Mouse (Mus musculus) frontal cortex, postnatal 10 days (tissue): ENCODE results near the gene Mogs.
"Not testable (repeated sequence)": the region's sequence is repeated elsewhere in the genome, so short reads cannot be mapped to it uniquely, and the experiment has no call there.

Experiments
- DNase-seq, 2 experiments: peaks; one replicate each; pipeline ENCODE4 v3.0.0; 2022; ENCODE audit warnings: low spot score in 2 of 2, mixed read lengths in 1 of 2

The Mogs gene

DNA sequence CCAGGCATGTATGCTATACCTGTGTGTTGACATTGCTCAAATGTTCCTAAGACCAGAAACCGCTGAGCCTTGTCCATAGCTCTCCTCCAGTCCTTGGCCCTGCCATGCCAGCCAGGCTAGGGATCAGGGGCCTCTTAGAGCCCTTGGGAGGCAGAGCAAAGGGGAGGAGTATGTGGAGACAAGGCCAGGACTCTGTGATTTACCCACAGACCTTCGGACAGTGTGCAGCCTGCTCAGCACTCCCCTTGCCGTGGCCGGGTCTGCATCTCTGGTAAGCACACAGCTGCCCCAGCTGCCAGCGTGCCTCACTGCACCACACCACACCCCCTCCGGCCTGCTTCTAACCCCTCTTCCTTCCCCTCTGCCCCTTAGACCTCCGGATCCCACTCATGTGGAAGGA is 32.0 kb downstream of the Mogs start:
- no peak for DNase-seq

DNA sequence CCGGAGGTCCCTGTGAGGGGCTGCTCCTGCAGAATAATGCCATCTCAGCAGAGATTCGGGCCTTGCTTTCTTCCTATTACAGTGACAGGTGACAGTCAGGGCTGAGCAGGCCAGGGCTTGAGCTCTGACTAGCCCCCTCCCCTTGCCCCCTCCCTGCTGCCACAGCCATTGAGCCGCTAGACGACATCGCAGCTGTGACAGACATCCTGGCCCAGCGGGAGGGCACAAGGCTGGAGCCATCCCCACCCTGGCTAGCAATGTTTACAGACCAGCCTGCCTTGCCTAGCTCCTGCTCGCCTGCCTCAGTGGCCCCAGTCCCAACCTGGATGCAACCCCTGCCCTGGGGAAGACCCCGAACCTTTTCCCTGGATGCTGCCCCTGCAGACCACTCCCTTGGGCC is 36.4 kb downstream of the Mogs start:
- DNase-seq, result no peak

DNA sequence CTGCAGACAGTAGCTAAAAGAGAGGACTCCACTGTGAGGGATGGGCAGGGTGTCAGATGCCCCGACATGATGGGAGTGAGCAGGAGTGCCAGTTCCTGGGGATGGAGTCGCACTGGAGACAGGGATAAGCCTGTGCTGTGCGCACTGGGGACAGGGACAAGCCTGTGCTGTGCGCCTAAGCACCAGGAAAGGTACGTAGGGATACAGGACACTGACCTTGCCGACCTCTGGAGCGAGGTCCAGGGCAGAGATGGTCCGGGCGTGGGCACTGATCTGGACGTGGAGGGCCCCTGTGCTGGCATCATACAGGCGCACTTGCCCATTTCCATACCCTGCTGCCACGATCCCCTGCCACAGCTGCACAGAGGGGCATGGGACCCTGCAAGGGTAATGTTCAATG is 37.7 kb downstream of the Mogs start:
- no peak for DNase-seq

DNA sequence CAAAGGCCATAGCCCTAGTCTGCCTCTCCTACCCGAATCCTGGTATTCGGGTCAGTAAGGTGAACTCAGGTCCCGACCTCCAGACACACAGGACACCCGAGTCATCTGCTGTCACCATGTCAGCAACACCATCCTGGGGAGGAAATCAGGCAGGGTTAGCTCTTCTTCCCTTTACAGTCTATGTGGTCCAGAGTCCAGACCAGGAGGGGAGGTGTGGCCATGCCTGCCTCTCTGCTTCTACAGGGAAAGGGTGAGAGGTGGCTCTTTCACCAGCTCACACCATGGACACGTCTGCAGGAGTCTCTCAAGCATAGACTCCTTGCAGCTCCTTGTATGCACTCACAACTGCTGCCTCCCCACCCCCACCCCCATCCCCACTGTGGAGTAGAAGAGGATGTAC is 38.2 kb downstream of the Mogs start:
- DNase-seq, result no peak

DNA sequence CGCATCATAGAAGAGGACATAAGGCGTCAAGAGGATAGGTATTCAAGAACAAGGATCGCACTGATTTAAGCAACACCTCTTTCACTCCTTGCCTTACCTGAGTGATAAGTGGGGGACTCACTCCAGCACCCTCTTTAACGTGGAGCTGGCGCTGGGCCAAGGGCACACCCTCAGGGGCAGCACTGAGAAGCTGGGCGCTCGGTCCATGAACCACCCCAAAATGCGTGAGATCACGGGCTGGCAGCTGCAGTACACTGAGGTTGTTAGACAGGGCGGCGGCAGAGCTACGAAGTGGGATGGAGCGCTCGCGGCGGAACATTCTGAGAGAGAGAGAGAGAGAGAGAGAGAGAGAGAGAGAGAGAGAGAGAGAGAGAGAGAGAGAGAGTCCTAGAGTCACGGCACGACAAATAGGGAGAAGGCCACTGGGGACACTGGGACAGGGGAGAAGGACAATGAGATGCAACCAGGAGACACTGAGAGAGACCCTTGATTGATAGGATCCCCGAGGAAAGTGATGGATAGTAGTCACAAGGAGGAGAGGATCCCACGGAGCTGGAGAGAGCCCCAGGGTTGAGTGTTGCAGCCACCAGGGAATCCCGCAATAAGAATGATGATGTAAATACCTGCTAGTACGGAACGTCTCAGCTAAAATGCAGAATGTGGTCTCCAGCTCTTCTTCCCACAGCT is 40.4 kb downstream of the Mogs start:
- peak in 1 of 2 experiments; percentile 46 for DNase-seq

DNA sequence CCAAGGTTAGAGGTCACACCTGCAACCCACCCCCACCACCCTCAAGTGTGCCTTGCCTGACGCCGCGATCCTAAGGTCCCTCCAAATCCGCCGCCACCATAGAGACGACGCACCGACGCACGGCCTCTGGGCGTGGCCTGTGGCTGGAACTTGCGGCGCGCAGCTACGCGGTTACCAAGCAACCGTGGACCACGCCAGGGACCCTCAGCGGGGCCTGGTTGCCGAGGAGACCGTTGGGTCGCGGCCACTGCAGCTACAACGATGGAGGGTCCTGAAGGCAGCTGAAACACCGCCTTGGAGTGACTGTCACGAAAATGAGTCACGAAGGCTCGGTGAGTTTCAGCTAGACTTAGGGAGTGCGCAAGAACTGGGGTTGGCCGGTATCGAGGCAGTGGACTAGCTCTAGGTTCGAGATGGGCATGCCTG is 41.0 kb downstream of the Mogs start, which contains the start of the genes Wdr54 and 1700003E16Rik:
Wdr54 (minus strand) TSS at position 139 of the 426 bp plus-strand sequence.
1700003E16Rik (plus strand) TSS at position 146 of the 426 bp plus-strand sequence.
- peak; percentile 74 to 81 for DNase-seq

DNA sequence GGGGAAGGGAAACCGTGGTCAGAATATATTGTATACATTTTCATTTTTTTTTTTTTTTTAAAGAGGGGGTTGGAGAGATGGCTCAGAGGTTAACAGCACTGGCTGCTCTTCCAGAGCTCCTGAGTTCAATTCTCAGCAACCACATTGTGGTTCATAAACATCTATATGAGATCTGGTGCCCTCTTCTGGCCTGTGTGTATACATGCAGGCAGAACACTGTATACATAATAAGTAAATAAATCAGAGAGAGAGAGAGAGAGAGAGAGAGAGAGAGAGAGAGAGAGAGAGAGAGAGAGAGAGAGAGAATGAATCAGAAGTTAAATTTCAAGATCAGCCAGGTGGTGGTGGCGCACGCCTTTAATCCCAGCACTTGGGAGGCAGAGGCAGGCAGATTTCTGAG is 44.2 kb downstream of the Mogs start:
- DNase-seq, result not testable (repeated sequence)

DNA sequence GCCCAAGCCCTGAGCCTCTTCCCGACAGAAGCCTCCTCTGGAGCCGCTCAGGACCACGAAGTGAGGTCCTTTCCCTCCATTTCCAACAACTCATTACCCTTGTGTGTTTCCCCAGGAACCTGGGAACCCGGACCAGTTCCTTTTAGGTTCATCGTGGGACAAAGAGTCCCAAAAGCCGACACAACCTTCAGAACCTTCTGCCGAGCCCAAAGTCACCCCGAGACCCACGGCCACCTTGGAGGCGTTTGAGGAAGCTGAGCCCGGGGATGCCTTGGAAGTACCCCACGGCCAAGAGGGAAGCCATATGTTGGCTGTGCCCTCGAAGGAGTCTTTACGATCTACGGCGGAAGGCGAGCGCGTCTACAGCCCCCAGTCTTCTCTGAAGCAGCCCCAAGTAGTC is 46.1 kb downstream of the Mogs start:
- DNase-seq, result no peak

DNA sequence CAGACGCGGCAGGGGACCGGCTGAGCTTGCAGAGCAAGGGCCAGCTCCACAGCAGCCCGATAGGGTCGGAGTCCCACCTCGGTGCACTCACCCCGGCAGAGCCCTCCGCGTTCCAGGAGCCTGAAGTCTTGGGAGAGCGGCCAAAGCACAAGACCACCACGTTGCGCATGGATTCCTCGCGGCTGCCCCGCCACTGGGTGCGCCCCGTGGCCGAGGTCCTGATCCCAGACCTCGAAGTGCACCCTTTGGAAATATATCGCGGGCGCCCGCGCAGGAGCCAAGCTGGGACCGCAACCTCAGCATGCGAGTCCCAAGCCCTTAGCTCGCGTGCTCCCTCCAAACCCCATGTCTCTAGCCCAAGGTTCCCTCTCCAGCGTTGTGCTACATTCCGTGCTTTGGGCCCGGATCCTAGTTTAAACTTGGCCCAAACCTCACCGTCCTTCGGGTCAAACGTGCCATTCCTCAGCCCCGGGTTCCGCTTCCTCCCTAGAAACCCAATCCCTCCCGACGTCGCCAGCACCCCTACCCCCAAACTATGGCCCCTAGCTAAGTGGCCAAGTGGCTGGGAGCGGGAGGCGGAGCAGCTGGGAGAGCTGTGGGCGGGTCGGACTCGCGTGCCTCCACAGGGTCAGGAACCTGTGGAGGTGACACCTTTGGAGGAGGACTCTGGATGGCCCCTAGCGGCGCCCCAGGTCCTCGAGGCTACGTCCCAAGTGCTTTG is 46.8 kb downstream of the Mogs start:
- no peak for DNase-seq

DNA sequence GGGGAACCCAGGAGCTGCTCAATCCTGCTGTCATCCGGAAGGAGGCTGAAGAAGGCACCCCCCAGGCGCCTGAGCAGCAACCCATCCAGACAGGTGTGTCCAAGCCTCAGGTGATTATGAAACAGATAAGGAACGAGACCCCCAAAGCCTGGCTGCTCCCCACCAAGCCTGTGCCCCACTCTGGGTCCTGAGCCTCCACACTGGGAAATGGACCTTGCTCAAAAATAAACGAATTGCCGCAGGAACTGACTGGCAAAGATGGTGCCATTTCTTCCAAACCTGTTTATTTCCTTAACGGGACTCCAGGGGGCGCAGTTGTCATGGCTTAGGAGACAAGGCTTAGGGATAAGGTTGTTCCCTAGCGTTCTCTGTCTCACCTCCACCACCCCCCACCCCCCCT is 47.4 kb downstream of the Mogs start:
- DNase-seq, result no peak

DNA sequence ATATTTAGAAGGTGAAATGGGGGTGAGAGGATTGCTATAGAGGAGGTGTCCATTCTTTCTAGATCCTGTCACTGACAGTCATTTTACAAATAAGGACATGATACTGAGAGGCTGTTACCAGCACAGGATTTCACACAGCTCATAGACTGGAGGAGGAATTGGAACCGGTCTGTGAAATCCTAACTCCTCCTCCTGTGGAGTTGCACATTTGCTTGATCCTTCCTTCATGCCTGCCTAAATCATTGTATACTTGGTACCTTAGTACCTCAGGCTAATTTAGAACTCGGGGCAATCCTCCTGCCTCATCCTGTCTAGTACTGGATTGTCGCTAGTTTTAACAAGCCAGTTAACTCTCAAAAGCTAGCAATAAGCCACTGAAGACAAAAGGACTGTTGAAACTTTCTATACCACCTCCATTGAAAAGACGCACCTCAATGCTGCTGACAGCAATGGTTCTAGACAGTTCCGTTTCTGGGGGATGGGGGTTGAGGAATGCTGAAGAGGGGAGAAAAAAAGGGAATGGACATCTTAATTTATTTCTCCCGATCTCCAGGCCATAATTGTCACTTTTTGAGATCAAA is 49.8 kb downstream of the Mogs start:
- DNase-seq, result no peak

DNA sequence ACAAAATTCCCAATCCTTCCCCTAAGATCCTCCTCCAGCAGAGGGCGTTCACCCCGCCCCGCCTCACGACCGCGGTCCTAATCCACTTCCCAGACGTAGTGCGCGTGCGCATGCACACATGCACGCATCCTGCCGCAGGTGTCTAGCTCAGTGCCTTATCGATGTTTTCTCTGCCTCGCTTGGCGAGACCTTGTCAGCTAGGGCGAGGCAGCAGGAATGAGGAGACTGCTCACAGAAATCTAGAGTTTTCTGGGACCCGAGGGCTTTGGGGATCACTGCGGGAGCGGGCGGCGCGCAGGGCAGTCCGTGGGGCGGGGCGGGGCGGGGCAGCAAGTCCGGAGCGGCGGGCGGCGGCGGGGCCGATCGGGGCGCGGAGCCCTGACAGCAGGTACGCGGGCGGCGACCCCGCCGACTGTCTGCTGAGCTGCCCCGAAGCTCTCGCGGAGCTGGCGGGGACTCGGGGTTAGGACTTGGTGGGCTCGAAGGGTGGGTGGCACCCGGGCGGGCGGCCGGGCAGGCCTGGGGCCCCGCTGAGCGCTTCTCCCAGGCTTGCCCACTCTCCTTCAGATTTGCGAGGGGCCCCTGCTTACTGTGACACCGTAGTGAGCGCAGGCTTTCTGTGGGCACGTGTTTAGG is 50.4 kb downstream of the Mogs start, which contains the start of gene Dctn1:
Dctn1 (plus strand) TSS at position 314 of the 636 bp plus-strand sequence.
- DNase-seq, result peak; percentile 83 to 91

DNA sequence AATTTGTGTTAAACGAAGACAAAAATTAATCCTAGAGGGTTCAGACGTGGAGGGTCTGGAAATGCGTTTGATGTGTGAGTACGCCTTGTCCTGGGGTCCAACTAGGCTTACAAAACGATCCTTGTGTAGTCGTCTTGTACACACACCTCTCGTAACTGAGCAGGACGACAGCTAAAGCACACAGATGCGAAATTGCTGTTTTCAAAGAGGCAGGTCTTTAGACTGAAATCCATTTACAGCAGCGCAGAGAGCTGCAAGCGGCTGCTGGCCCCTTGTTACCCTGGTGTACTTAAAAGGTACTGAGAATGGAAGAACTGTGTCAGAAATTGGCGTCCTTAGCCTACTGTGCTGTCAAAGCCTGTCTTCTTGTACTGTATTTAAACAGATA is 50.9 kb downstream of the Mogs start:
- DNase-seq, result no peak
